Mouse (Mus musculus) MEL (cell line): ENCODE measurements at regions not wholly inside any gene's neighbourhood (a gene's known extent, or its start where the extent isn't known, plus 50 kb on each side); places are given as distances from the start of the nearest gene placed in this dataset.

Source experiments
- DNase-seq: peaks from one replicate; pipeline ENCODE4 v3.0.0; 2011; ENCODE audit warnings: low read depth, low spot score
- H3K27ac ChIP-seq: 2 replicates; pipeline ENCODE4 v1.5.1; 2012; ENCODE audit warnings: low read depth, mild to moderate bottlenecking, control low read depth, low read length, moderate library complexity; ENCODE audit not compliant: control insufficient read depth
- H3K27me3 ChIP-seq, 2 experiments: fragments of 150-350 bp in 1 of 2; sonication (generic) in 1 of 2; 2 replicates each; pipeline ENCODE4 v1.6.1; 2012; ENCODE audit warnings: low read length in 2 of 2, mild to moderate bottlenecking in 2 of 2, improper control_type of control experiment in 1 of 2, moderate library complexity in 1 of 2; ENCODE audit not compliant: insufficient read depth in 2 of 2, control insufficient read depth in 1 of 2
- H3K36me3 ChIP-seq, 2 experiments: 2 replicates each; pipeline ENCODE4 v1.6.1; 2012 to 2014; ENCODE audit warnings: low read length in 2 of 2, improper control_type of control experiment in 1 of 2, inconsistent platforms in 1 of 2, mild to moderate bottlenecking in 1 of 2; ENCODE audit not compliant: insufficient read depth in 2 of 2, control insufficient read depth in 1 of 2
- H3K4me1 ChIP-seq, 2 experiments: fragments of 150-350 bp in 1 of 2; sonication (generic) in 1 of 2; 2 replicates each; pipeline ENCODE4 v1.6.1; 2012; ENCODE audit warnings: low read length in 2 of 2, improper control_type of control experiment in 1 of 2, mild to moderate bottlenecking in 1 of 2; ENCODE audit not compliant: insufficient read depth in 2 of 2, control insufficient read depth in 1 of 2
- H3K4me3 ChIP-seq, 2 experiments: fragments of 150-350 bp in 1 of 2; sonication (generic) in 1 of 2; 2 replicates each; pipeline ENCODE4 v1.5.1; 2012; ENCODE audit warnings: low read depth in 2 of 2, low read length in 2 of 2, mild to moderate bottlenecking in 2 of 2, moderate library complexity in 2 of 2, control low read depth in 1 of 2, improper control_type of control experiment in 1 of 2; ENCODE audit not compliant: control insufficient read depth in 1 of 2, insufficient read depth in 1 of 2
- H3K79me2 ChIP-seq: 2 replicates; pipeline ENCODE4 v1.6.1; 2012; ENCODE audit warnings: mild to moderate bottlenecking, low read length, moderate library complexity; ENCODE audit not compliant: control insufficient read depth, poor library complexity, insufficient read depth
- H3K9ac ChIP-seq: 2 replicates; pipeline ENCODE4 v1.6.1; 2012; ENCODE audit warnings: low read depth, mild to moderate bottlenecking, control low read depth, low read length, moderate library complexity; ENCODE audit not compliant: control insufficient read depth, poor library complexity, severe bottlenecking
- H3K9me3 ChIP-seq: fragments of 150-350 bp; sonication (generic); replicated peaks from 2 replicates; pipeline ENCODE4 v1.6.1; 2012; ENCODE audit warnings: mild to moderate bottlenecking, low read length, improper control_type of control experiment, moderate library complexity; ENCODE audit not compliant: insufficient read depth
- ELF1 ChIP-seq: IDR thresholded peaks from 2 replicates; pipeline ENCODE4 v1.6.1; 2014; ENCODE audit warnings: low read depth, mild to moderate bottlenecking, inconsistent platforms, low read length, improper control_type of control experiment, moderate library complexity
- JUND ChIP-seq: IDR thresholded peaks from 2 replicates; pipeline ENCODE4 v1.6.1; 2011; ENCODE audit warnings: low read depth, mild to moderate bottlenecking, improper control_type of control experiment, low read length
- MAX ChIP-seq: IDR thresholded peaks from 2 replicates; pipeline ENCODE4 v1.6.1; 2011; ENCODE audit warnings: low read length, improper control_type of control experiment
- MAZ ChIP-seq: IDR thresholded peaks from 2 replicates; pipeline ENCODE4 v1.6.1; 2012; ENCODE audit warnings: low read depth, mild to moderate bottlenecking, inconsistent platforms, low read length, improper control_type of control experiment
- MEF2A ChIP-seq: IDR thresholded peaks from 2 replicates; pipeline ENCODE4 v1.6.1; 2014; ENCODE audit warnings: low read depth, mild to moderate bottlenecking, inconsistent platforms, low read length, improper control_type of control experiment; ENCODE audit not compliant: poor library complexity, insufficient replicate concordance, severe bottlenecking; ENCODE audit errors: extremely low read depth
- MXI1 ChIP-seq: IDR thresholded peaks from 2 replicates; pipeline ENCODE4 v1.6.1; 2011; ENCODE audit warnings: mild to moderate bottlenecking, low read depth, low read length, improper control_type of control experiment
- NRF1 ChIP-seq: IDR thresholded peaks from 2 replicates; pipeline ENCODE4 v1.6.1; 2014; ENCODE audit warnings: low read depth, mild to moderate bottlenecking, inconsistent platforms, low read length, improper control_type of control experiment, moderate library complexity; ENCODE audit not compliant: poor library complexity, insufficient read depth, severe bottlenecking
- POLR2AphosphoS2 ChIP-seq: IDR thresholded peaks from 2 replicates; pipeline ENCODE4 v1.6.1; 2011; ENCODE audit warnings: low read length, improper control_type of control experiment
- POLR2AphosphoS5 ChIP-seq: IDR thresholded peaks from 2 replicates; pipeline ENCODE4 v1.6.1; 2012; ENCODE audit warnings: low read depth, borderline replicate concordance, mild to moderate bottlenecking, inconsistent platforms, low read length, moderate library complexity, mixed read lengths
- RCOR1 ChIP-seq: IDR thresholded peaks from 2 replicates; pipeline ENCODE4 v1.6.1; 2012; ENCODE audit warnings: low read depth, mild to moderate bottlenecking, inconsistent platforms, low read length, improper control_type of control experiment
- SIN3A ChIP-seq: IDR thresholded peaks from 2 replicates; pipeline ENCODE4 v1.6.1; 2012; ENCODE audit warnings: low read length, improper control_type of control experiment, inconsistent platforms
- SMC3 ChIP-seq: IDR thresholded peaks from 2 replicates; pipeline ENCODE4 v1.6.1; 2011; ENCODE audit warnings: low read depth, low read length, improper control_type of control experiment
- TAL1 ChIP-seq: IDR thresholded peaks from 2 replicates; pipeline ENCODE4 v1.6.1; 2012; ENCODE audit warnings: mild to moderate bottlenecking, inconsistent platforms, low read length, moderate library complexity, mixed read lengths
- TBP ChIP-seq: IDR thresholded peaks from 2 replicates; pipeline ENCODE4 v1.8.0; 2011; ENCODE audit warnings: low read depth, low read length, improper control_type of control experiment
- UBTF ChIP-seq: IDR thresholded peaks from 2 replicates; pipeline ENCODE4 v1.6.1; 2012; ENCODE audit warnings: low read depth, mild to moderate bottlenecking, inconsistent platforms, low read length, improper control_type of control experiment, moderate library complexity, borderline replicate concordance; ENCODE audit not compliant: insufficient read depth
- USF2 ChIP-seq, 2 experiments: IDR thresholded peaks; 2 replicates each; pipeline ENCODE4 v1.6.1; 2011 to 2012; ENCODE audit warnings: improper control_type of control experiment in 2 of 2, low read length in 2 of 2, borderline replicate concordance in 1 of 2, inconsistent platforms in 1 of 2, low read depth in 1 of 2, mild to moderate bottlenecking in 1 of 2; ENCODE audit not compliant: insufficient read depth in 1 of 2
- ZC3H11A ChIP-seq: IDR thresholded peaks from 2 replicates; pipeline ENCODE4 v1.6.1; 2012; ENCODE audit warnings: low read depth, mild to moderate bottlenecking, inconsistent platforms, low read length, improper control_type of control experiment
- ZNF384 ChIP-seq: IDR thresholded peaks from 2 replicates; pipeline ENCODE4 v1.6.1; 2012; ENCODE audit warnings: low read depth, mild to moderate bottlenecking, inconsistent platforms, low read length, improper control_type of control experiment

DNA sequence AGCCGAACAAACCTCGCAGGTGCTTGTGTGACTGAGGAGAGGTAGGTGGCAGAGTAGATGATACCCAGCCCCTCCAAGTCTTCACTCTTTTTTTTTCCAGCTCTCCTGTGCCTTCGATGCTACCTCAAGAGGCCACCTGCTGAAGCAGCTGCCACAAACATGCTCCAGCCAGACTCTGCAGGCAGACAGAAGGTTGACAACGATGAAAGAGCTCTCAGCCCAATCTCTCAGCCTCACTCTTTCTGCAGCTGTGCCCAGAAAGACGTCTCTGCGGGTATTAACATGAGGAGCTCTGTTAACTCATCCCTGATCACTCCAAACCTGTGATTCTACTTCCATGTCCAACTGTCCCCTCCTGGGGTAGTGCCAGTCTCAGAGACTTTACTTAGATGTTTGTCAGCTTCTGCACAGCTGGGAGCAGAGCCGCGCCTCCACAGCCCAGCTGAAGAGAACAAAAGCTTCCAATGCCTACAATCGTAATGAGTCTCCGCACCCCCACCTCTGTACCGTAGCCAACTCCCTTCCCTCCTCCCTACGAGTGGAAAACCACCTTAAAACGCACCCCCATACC lies 2512.8 kb upstream of the 5930422O12Rik start:
- Histone ChIP-seq H3K36me3 (no peaks in the 10 kb centered on the region), H3K27me3 (no peaks in the 10 kb centered on the region), H3K4me1 (no peaks in the 10 kb centered on the region), H3K9me3 (no peaks in the 10 kb centered on the region), H3K4me3 (no peak overlapping the region), H3K79me2 (no peaks in the 10 kb centered on the region), H3K9ac (no peak overlapping the region), H3K27ac (no peak overlapping the region)
- TF ChIP-seq TBP = no peak
- TF ChIP-seq SIN3A = no peak
- TF ChIP-seq POLR2AphosphoS5 = no peak
- TF ChIP-seq NRF1 = no peak
- no peak for TF ChIP-seq UBTF
- no peak for TF ChIP-seq MAZ
- TF ChIP-seq USF2 (IDR thresholded peaks at IDR 0.05; ENCODE audit: borderline replicate concordance in 1 of 2, insufficient read depth in 1 of 2, low read depth in 1 of 2, low read length in 2 of 2) = no peak
- TF ChIP-seq TAL1 = no peak
- no peak for TF ChIP-seq SMC3
- no peak for TF ChIP-seq MEF2A
- no peak for TF ChIP-seq JUND
- TF ChIP-seq ZNF384 = no peak
- no peak for TF ChIP-seq MAX
- DNase-seq = no peak

DNA sequence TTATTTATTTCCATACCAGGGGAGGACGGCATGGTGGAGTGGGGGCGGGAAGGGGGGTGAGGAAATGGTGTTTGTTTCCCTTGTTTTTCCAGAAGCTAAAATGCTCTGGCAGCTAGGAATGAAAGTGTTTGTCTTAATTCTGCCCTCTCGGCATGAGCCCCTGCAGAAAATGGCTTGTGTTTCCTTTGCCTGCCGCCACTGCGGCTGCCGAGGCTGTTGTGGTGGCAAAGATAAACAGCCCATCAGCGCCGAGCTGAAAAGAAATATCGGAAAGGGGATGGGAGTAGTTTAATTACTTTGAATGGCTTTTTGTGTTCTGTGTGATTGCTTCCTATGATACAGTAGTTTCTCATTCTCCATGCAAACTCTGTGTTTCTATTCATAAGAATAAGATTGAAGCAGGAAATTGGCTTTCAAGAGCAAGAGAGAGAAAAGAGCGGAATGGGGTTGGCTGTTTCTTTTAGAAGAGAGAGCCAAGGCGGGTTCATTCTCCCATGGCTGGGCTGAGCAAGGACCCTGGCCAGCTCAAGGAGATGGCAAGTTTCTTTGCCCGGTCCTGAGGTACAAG lies 2512.2 kb upstream of the 5930422O12Rik start:
- Histone ChIP-seq H3K4me1 (no peaks in the 10 kb centered on the region), H3K27me3 (no peaks in the 10 kb centered on the region), H3K9ac (no peak overlapping the region)
- TF ChIP-seq SIN3A (no peak), RCOR1 (no peak), MXI1 (no peak), POLR2AphosphoS5 (no peak), ZC3H11A (no peak), USF2 (IDR thresholded peaks at IDR 0.05; ENCODE audit: borderline replicate concordance in 1 of 2, insufficient read depth in 1 of 2, low read depth in 1 of 2, low read length in 2 of 2) (no peak), ELF1 (no peak), POLR2AphosphoS2 (no peak), UBTF (no peak)
- TF ChIP-seq, all 39 proteins: peak for 0
- DNase-seq = no peak
- Histone ChIP-seq H3K79me2 (no peaks in the 10 kb centered on the region), H3K36me3 (no peaks in the 10 kb centered on the region), H3K9me3 (no peaks in the 10 kb centered on the region), H3K27ac (no peak overlapping the region), H3K4me3 (no peak overlapping the region)
